Mouse (Mus musculus) brain, adult 10 weeks (tissue): Measurements from ENCODE around the gene Calcoco2. TPM values are rescaled to one million over a fixed set of nuclear protein-coding genes. Genes with fewer than 3 reads are reported as not detected.

Experiments
- polyA plus RNA-seq: library from polyadenylated mRNA; stranded (reverse); fragments of 350-450 nt; fragmentation: Illumina TruSeq; extraction: RNeasy Lipid Tissue Mini Kit (QIAGEN cat#74804); gene quantifications from one replicate; pipeline ENCODE4 v1.2.3, GENCODE M21; 2015; ENCODE audit warnings: low read depth, low replicate concordance

Gene Calcoco2
- not detected for polyA plus RNA-seq

GRCm38 (mm10) chr11:96111751-96112150 is at the start of gene Calcoco2:
Calcoco2 (minus strand) TSS chr11:96111964.

GRCm38 (mm10) chr11:96133239-96133865 is 21.6 kb upstream of the Calcoco2 start, which contains the start of gene Ttll6:
Ttll6 (plus strand) TSS chr11:96133786.

GRCm38 (mm10) chr11:96075509-96076220 is 36.1 kb downstream of the Calcoco2 start, which contains the start of gene Atp5g1:
Atp5g1 (minus strand) TSS chr11:96075670.

GRCm38 (mm10) chr11:96065215-96065911 is 46.4 kb downstream of the Calcoco2 start, which contains the start of gene Ube2z:
Ube2z (minus strand) TSS chr11:96065388.

Other genes starting within 250 kb of the Calcoco2 start
- gene B4galnt2, start 197.1 kb downstream of the Calcoco2 start, polyA plus RNA-seq: not detected
- gene Igf2bp1, start 106.0 kb downstream of the Calcoco2 start, polyA plus RNA-seq: not detected
- not detected for gene Gip, start 87.4 kb downstream of the Calcoco2 start, polyA plus RNA-seq
- 132 TPM for gene Snf8, start 77.1 kb downstream of the Calcoco2 start, polyA plus RNA-seq
- gene Ube2z, start 46.6 kb downstream of the Calcoco2 start, polyA plus RNA-seq: 56.3 TPM
- gene Atp5g1, start 36.3 kb downstream of the Calcoco2 start, polyA plus RNA-seq: 604 TPM
- gene Ttll6, start 21.8 kb upstream of the Calcoco2 start, polyA plus RNA-seq: 0.59 TPM
- not detected for gene Hoxb13, start 82.4 kb upstream of the Calcoco2 start, polyA plus RNA-seq
- not detected for gene Hoxb9, start 159.5 kb upstream of the Calcoco2 start, polyA plus RNA-seq
- gene Hoxb8, start 169.9 kb upstream of the Calcoco2 start, polyA plus RNA-seq: not detected
- not detected for gene Hoxb7, start 174.7 kb upstream of the Calcoco2 start, polyA plus RNA-seq
- not detected for gene Hoxb6, start 180.5 kb upstream of the Calcoco2 start, polyA plus RNA-seq
- not detected for gene Hoxb5, start 191.4 kb upstream of the Calcoco2 start, polyA plus RNA-seq
- not detected for gene Hoxb4, start 206.3 kb upstream of the Calcoco2 start, polyA plus RNA-seq
- gene Hoxb3, start 211.4 kb upstream of the Calcoco2 start, polyA plus RNA-seq: not detected
- gene Hoxb2, start 238.6 kb upstream of the Calcoco2 start, polyA plus RNA-seq: not detected